Mouse (Mus musculus) adrenal gland, postnatal 25 days (tissue): ENCODE data around the gene Mbl2. TPM values are rescaled to one million over a fixed set of nuclear protein-coding genes. Genes with fewer than 3 reads are reported as not detected.

Source experiments
- microRNA-seq, 2 experiments: library from miRNA; unstranded; fragments of <30 nt; microRNA quantifications; one replicate each; pipeline ENCODE4 v1.2.0; 2021
- total RNA-seq: library from RNA; stranded (reverse); gene quantifications from 2 replicates; pipeline ENCODE4 v1.2.3, GENCODE M21; 2021

Mbl2 gene
- total RNA-seq, 1 experiment from 2014 or later, result not detected

Small RNAs within 50 kb of the gene (microRNA-seq; reads per million reads assigned to microRNA genes)
- gene Gm24108, result 0 reads per million in 2 experiments

Other genes starting within 250 kb of the Mbl2 start
- not detected in 2 replicates for gene Trpd52l3, start 229.2 kb upstream of the Mbl2 start, total RNA-seq
- 48.1 and 56.1 TPM in 2 replicates for gene Uhrf2, start 202.4 kb upstream of the Mbl2 start, total RNA-seq
- gene Gldc, start 57.5 kb upstream of the Mbl2 start, total RNA-seq, result 1.1 and 1.2 TPM in 2 replicates